Mouse (Mus musculus): ENCODE results near the gene Spon2.

The Spon2 gene

DNA sequence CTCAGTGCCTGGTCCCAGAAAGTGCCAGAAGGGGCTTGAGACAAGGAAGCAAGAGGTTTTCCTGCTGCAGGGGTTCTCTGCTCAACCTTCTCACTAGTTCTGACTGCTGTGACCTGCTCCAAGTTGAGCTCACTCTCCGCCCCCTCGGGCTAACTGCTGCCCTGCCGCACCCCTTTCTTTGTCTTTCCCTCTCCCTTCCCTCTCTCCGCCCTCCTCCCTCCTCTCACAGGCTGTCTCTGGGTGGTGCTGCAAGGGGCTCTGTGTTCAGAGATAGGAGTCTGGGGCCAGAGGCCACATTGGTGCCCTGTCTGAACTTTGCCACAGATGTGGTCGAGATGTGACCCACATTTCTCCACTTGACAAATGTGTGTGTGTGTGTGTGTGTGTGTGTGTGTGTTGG lies at the start of gene Spon2:
Gene Spon2, minus strand, starts transcription at position 375 of the 400 bp plus-strand sequence.
- peak; percentile 73 for DNase-seq (ENCODE audit: low spot score)

DNA sequence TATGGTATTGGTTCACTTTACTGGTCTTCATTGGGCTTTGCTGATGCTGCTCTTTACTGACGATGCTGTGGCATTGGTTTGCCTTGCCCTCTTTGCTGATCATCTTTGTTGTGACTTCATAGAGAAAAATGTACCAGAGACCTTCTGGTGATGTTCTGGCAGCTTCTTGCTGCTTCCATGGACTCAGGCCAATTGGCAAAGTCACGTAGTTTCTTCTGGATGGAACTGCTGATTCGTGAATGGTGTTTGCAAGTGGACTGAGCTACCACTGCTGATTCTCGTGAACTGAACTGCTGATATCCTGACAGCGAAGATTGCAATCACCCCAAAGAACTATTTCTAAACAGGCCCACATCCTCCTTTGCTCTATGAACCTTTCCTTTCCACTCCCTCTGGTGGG lies 36.2 kb upstream of the Spon2 start:
- DNase-seq (ENCODE audit: low spot score): no peak

DNA sequence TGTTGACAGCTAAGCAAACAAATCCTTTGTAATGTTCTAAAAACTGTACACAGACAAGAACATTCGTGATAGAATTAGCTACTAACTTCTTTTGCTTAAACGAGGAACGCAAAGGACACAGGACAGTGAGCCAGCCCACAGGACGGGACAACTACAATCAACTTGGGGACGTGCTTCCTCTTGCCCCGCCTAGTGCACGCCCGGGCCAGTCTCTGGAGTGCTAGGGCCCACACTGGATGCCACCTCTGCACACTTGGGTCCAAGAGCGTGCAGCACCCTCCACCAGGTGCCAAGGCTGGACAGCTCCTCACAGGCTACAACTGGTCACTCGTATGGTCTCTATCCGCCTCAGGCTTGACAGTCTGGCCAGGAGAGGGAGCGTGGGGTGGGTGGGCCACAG lies 29.9 kb upstream of the Spon2 start:
- DNase-seq (ENCODE audit: low spot score): no peak

DNA sequence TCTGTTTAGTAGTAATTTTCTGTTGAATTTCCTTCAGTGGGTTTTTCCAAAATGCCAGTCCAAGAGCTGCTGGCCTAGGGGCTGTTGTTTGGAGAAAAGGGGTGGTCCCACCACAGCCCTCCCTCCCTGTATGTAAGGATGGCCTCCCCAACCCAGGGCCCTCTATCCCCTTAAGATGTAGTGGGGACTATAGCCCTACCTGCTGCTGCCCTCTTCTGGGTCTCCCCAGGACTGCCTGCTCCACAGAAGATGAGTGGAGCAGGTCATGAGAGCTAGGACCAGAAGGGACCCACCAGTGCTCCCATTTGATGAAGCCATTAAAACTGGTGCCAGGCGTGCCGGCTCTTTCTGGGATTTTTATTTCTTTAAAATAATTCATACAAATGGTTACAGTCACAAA lies 29.1 kb upstream of the Spon2 start:
- no peak for DNase-seq (ENCODE audit: low spot score)

DNA sequence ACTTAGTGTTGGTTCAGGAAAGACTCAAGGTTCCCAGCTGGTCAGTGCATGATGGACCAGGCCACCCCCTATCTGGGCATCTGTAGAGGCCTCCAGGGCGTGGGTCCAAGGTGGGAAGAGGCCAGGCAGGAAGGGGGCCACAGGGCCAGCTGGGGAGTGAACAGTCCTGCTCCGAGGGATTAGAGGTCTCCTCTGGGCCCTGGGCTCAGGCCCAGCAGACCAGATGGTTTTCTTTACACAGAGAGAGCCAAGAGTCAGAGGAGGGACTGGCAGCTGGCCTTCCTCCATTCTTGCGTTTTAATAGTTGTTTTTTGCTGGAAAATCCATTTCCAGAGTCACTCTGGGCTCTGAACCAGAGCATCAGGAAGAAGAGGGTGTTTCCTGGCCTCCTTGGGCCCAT lies 27.4 kb upstream of the Spon2 start:
- no peak for DNase-seq (ENCODE audit: low spot score)

DNA sequence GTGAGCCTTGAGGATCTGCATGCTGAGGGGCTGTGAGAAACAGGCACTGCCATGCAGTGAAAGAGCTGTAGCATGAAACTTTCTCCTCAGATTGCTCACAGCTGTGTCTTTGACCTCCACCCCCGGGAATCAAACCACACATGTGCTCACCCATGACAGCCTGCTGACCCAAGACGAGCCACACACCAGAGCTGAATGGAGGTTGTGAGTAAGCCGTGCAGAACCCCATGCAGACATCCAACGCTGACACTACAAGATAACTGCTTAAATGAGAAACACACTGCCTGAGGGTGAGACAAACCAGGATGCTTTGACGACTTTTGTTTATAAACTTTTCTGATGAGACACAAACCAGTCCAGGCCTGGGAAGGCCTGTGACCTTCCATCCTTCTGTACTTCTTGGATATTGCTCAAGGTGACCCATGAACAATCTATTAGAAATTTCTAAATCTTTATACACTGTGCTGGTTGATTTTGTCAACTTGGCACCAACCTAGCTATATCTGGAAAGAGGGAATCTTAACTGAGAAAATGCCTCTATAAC lies 26.2 kb upstream of the Spon2 start:
- DNase-seq (ENCODE audit: low spot score): peak; percentile 45

DNA sequence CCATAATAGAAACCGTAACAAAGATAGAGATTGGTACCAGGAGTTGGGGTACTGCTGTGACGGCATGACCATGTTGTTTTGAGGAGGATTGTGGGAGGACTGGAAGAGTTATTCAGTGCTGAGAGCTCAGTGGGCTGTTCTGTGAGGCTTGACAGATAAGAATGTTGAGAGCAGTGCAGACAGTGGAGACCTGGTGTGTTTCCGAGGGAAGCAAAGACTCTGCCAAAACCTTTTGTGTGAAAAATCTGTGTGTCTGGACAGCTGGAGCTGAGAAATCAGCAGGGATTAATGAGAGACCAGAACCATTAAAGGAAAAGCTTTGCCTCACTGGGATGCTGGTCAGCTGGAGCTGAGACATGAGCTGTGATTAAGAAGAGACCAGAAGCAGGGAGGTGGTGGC lies 21.7 kb upstream of the Spon2 start:
- no peak for DNase-seq (ENCODE audit: low spot score)

DNA sequence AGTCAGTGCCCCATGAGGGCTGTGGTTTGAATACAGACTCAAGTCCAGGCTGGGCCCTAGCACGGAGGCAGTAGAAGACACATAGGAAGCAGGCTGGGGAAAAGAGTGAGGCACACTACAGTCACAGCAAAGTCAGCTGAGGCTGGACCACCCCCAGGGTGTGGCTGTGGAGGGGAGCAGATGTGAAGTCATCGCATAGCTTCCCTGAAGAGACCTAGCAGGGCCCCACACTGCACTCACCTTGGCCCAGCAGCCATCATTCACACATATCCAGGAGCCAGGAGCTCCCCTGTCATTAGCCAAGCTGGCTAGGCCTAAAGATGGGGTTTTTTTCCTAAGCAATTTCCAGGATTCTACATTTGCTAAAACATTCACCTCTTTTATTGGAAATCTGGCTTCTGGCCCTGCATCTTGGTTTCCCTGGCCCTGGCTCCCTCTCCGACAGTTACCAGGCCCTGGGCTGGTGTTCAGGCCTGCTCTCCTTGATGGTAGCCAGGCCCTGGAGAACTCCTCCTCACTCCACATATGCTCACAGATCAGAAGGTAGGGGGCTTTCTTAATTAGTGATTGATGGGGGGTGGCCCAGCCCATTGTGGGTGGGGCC lies 21.0 kb upstream of the Spon2 start:
- DNase-seq (ENCODE audit: low spot score): no peak

DNA sequence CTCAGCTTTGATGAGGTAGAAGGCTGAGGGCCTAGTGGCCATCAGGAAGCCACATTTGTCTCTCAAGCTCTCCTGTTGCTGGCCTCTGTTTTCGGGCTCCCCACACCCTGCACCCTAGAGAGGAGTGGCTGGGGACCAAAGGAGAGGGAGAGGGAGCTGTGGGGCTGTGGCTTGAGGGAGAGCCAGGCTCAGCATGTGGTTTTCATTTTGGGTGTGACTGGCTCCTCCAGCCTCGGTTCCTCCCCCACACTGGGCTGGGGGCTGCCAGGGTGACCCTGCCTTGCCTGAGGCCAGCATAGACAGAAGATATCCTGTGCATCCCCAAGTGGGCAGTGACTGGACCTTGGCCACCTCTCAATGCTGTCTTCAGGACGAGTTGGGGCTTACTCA lies 20.0 kb upstream of the Spon2 start:
- DNase-seq (ENCODE audit: low spot score): no peak

DNA sequence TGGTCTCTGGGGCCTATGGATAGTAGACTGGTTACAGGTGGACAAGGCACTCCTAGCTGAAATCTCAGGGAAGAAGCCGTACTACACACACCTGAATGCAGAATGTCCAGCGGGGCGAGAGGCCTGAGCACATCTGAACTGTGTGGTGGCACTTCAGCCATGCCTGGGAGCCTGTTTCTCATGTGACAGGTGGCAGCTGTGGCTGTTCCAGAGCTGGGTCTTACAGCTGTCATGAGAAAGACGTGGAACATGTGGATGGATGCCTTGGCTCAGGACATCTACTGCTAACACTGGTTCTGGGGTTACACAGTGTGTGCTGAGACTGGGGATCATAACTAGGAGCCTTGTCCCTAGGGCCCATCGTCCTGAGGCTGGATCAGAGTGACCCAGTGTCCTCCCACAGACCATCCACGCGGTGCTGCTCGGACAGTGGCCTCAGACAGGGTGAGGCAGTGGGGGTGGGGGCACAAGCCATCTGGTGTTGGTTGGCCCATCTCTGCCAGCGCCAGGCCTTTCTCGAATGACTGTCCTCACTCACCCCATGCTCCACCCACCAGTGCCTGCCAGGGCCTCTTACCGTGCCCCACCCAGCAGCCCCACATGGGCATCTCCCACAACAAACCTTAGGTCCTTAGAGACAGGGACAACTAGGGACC lies 19.5 kb upstream of the Spon2 start:
- no peak for DNase-seq (ENCODE audit: low spot score)

DNA sequence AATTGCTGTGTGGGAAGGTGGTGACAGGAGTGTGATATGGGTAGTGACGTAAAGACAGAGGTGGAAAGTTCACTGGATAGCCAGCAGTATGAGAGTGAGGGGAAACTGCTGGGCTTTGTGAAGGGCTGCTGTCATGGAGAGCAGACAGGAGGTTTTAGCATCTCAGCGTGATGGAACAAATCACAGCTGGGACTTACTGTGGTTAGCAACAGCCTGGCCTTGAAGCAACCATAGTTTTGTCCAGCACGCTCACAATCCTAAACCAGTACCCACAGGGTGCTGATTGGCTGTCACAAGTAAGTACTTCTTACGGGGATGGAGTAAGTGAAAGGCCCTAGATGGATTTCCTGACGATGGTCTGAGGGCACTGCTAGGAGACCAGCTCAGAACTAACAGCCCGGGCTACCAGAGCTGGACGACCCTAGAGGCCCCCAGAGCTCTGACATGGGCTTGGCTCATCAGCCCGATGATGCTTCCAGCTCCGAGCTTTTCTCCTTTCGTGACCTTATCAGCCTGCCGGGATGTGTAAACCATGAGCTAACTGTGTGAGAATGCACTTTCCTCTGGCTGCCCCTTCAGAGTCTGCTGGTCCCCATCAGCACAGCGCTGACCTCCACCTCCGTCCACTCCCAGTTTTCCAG lies 16.3 kb upstream of the Spon2 start:
- no peak for DNase-seq (ENCODE audit: low spot score)

DNA sequence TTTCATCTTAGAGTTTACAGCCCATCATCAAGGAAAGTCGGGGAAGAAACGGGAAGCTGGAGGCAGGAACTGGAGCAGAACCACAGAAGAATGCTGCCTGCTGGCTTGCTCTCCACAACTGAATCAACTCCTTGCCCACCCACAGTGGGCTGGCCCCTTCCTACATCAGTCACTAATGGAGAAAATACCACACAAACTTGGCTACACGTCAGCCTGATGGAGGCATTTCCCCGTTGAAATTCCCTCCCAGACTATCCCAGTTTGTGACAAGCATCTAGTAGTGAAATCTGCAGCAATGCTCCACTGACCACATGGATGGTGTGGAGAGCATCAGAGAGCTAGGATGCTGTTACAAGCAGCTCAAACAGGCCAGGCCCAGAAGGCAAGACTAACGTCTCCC lies 14.5 kb upstream of the Spon2 start:
- DNase-seq (ENCODE audit: low spot score): no peak

DNA sequence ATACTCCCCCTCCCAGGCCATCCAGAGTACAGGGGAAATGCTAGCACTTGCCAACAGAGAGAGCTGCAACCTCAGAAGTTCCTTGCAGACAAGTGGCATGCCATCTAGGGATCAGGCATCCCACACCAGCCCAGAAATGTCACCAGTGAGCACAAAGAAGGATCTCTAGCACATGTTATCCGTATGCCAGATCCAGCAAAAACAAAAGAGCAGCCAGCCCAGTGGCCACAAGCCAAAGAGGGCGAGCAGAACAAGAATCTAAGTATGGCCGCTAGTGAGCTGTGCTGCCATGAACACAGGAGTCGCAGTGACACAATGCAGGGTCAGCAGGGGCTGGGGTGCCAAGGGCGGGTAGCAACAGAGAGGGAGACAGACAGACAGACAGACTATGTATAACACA lies 12.0 kb upstream of the Spon2 start:
- DNase-seq (ENCODE audit: low spot score): no peak

DNA sequence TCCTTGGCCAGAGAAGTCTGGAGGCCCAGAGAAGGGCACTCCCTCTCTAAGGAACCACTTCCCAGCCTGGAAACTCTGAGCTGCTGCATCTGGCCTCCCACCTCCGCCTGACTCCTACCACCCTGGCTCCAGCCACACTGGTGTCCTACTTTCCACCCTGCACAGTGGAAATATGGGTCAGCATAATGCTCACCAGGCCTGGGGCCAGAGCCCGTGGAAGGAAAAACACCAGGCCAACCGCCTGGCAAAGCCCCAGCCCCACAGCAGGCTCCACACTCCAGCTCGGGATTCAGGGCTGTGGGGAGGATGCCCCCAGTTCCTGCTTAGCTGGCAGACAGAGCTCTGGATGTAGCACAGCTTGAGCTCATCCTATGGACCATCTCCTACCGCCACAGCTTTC lies 10.2 kb upstream of the Spon2 start:
- DNase-seq (ENCODE audit: low spot score): no peak

DNA sequence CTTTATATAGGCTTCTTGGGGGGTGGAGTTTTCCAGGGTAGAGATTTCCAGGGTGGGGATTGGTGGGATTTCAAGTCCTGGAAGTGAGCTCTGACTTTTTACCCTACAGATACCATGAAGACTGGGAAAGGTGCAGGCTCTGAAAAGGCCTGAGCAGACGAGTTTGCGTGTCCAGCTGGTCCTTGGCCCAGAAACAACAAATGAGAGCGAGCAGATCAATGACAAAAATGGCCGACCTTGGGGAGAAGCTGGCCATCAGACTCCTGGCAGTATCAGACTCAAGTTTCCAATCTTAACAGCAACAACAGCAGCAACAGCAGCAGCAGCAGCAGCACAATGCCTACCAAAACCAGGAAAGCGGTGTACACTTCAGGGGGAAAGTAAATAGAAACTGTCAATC lies 7.4 kb upstream of the Spon2 start:
- no peak for DNase-seq (ENCODE audit: low spot score)

DNA sequence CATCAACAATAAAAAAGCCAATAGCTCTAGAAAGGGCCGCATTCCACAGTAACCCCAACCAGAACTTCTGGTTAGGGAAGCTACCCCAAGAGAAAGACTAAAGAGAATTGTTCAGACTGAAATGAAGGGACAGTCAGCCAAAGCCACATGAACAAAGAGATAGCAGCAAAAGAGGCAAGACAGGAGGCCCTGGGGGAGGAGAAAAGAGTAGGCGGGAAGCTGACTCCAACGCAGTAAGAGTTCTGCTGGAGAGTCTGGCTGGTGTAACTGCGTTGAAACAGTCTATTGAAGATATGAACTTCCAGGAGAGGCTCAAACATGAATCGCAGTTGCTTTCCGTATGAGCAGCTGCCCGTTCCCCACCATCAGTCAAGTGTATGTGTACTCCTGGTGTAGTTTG lies 6.2 kb upstream of the Spon2 start:
- DNase-seq (ENCODE audit: low spot score): no peak

DNA sequence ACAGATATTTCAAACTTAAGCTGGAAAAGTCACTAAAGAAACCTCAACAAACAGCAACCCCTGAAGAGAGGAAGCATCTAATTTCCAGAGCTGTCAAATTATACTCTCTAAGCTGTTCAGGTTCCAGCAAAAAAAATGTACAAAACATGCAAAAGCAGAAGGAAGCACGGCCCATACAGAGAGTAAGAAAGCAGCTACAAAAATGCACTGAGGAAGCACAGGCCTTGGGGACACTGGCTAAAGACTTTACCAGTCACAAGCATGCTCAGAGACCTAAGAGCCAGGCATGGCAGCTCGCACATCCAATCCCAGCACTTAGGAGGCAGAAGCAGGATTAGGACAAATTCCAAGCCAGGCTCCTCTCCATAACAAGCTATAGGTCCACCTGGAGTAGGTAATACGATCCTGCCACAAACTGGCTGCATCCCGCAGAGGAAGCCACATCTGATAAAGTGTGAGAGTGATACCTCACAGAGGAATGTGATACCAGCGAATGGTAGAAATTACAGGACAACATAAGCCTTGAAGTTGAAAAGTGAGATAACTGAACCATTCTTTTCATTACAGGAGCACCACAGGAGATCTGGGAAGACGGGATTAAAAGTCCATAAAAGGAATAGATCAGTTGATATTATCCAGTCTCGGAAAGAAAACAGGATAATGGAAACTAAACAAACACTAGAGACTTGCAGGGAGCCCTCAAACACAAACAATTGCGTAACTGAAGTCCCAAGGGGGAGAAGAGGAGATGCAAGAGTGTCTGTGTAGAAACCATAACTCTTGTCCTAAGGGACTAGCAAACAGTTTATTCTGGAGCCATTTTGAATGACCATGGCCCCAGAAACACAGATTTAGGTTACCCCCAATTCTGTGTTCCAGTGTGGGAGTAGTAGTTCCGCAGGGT lies 4.8 kb upstream of the Spon2 start:
- DNase-seq (ENCODE audit: low spot score): no peak

DNA sequence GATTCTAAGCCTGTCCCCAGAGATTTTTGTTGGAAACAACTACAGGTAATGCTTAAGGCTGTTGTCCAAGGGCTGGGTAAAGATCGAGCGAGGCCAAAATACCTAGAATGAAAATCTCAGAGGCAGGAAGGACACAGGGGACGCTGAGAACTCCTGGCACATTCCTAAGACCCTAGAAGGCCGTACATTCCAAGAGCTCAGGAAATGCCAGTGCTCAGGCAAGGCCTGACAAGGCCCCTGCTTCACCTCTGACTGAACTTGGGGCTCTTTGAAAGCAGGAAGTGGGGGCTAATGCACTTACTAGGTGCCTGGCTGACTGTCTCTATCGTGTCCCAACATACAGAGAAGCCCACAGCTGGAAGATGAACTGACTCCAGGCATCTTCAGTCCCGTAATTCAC lies 4.1 kb upstream of the Spon2 start:
- no peak for DNase-seq (ENCODE audit: low spot score)

DNA sequence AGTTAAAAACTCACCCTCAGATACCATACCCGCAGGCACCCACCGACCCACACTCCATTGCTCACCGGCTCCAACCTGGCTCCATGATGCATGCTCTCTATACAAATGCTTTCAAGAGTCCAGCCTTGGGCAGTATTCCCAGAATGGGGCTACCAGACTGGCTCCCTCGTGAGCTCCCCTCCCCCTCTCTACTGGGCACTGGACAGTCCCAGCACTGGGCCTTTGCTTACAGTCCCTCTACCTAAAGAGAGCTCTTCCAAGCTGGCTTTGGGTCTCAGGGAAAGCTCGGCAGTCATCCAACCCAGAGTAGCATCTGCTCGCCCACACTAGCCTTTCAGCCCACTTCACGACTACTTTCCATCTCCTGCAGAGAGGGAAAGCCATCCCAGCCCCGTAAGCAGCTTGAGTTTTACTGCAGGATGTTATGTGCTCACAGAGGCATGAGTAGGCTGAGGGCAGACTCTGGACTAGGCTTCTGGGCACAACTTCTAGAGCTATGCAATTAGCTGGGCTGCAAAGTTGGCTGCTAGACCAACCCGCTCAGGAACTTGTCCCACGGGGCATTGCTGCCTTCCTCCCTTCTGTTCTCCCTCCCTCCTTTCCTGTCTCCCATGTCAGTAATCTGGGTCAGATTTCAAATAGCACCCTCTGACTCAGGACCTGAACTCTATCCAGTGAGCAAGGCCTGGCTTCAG lies 2.2 kb upstream of the Spon2 start:
- no peak for DNase-seq (ENCODE audit: low spot score)

DNA sequence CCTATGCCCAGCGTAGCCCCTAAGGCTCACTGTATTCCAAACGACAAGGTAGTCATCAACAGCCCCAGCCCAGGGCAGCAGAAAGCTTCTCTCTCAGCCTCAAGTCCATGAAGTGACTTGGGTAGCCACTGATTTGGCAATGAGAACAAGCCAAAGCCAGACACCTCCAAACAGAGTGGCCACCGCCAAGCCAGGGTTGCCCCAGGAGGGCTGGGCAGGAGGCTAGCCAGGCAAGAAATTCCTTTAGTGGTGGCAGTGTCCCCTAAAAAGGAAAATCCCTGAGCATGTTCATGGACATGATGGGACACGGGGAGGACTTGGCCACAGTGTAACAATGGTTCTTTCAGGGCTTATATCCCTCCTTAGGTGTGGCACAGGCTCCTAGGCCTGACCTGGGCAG lies 1.6 kb upstream of the Spon2 start:
- DNase-seq (ENCODE audit: low spot score): no peak

DNA sequence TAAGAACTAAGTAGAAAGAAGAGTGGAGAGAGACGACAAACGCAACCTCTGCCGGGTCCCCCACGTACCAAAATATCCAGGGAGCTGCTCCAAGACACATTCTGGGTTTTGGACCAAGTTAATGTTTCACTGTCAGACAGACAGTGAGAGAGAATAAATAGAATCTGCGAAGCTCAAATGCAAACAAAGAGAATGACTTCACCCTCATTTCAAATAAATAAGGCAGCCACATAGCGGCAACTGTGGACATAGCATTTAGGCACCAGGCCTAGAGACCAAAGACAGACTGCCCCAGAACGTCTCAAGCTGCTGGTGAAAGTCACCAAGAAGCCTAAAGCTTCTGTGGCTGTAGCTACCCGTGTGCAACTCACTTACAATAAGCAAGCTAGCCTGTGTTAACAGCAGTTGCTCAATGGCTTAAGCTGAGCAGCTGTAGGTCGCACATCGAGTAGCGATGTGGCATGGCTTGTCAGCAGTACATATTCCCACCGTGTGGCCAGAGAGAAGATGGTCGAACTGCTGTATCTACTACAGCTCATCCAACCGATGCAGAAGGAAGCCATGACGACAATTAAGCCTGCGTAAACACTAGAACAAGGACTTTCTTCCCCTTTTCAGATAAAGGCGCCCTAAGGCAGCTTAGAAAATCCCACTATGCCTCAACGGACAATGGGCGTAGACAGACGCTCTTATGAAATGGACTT lies 643 bp upstream of the Spon2 start:
- no peak for DNase-seq (ENCODE audit: low spot score)

All from yolk sac, embryonic 10.5 days (tissue).